Mouse (Mus musculus) intestine, postnatal 0 days (tissue): ENCODE data around the gene Vwa3a. TPM values are rescaled to one million over a fixed set of nuclear protein-coding genes. Genes with fewer than 3 reads are reported as not detected.
A peak's percentile ranks its signal among the peaks of the same experiment; 100 is the strongest.

Source experiments
- ATAC-seq: fragments of 200-750 bp; cut with Nextera tagmentation; 2 replicates; pipeline ENCODE4 v1.8.0; 2017; ENCODE audit warnings: mild to moderate bottlenecking, moderate TSS enrichment, moderate library complexity
- H3K27ac ChIP-seq: fragments of 300-500 bp; sonication (generic); 2 replicates; pipeline ENCODE4 v1.5.1; 2014; ENCODE audit warnings: mild to moderate bottlenecking, low read depth, low read length, moderate library complexity
- H3K27me3 ChIP-seq: fragments of 300-500 bp; sonication (generic); replicated peaks from 2 replicates; pipeline ENCODE4 v1.6.1; 2014; ENCODE audit warnings: low read length, mixed read lengths; ENCODE audit not compliant: control insufficient read depth, insufficient read depth
- H3K36me3 ChIP-seq: fragments of 300-500 bp; sonication (generic); 2 replicates; pipeline ENCODE4 v1.6.1; 2014; ENCODE audit warnings: mild to moderate bottlenecking, moderate library complexity; ENCODE audit not compliant: control insufficient read depth, insufficient read depth
- H3K4me1 ChIP-seq: fragments of 300-500 bp; sonication (generic); replicated peaks from 2 replicates; pipeline ENCODE4 v1.6.1; 2014; ENCODE audit warnings: antibody characterized with exemption, low read length, mixed read lengths; ENCODE audit not compliant: control insufficient read depth, insufficient read depth
- H3K4me2 ChIP-seq: fragments of 300-500 bp; sonication (generic); replicated peaks from 2 replicates; pipeline ENCODE4 v1.6.1; 2014; ENCODE audit warnings: low read depth, mild to moderate bottlenecking, moderate library complexity
- H3K4me3 ChIP-seq: fragments of 300-500 bp; sonication (generic); 2 replicates; pipeline ENCODE4 v1.5.1; 2014; ENCODE audit warnings: low read depth, low read length
- H3K9ac ChIP-seq: fragments of 300-500 bp; sonication (generic); 2 replicates; pipeline ENCODE4 v1.6.1; 2014; ENCODE audit warnings: mild to moderate bottlenecking, low read depth, low read length
- H3K9me3 ChIP-seq: fragments of 300-500 bp; sonication (generic); 2 replicates; pipeline ENCODE4 v1.6.1; 2016; ENCODE audit warnings: mixed run types; ENCODE audit not compliant: control insufficient read depth
- CTCF ChIP-seq: sonication (generic); IDR thresholded peaks from 2 replicates; pipeline ENCODE4 v1.5.1; 2016; ENCODE audit warnings: low read depth, mild to moderate bottlenecking, control low read depth, antibody characterized with exemption, moderate library complexity
- WGBS: fragments of 180-500 bp; shearing (Covaris S2); extraction: QIAGEN DNeasy Blood & Tissue Kit; methylation state at CpG from one replicate; pipeline ENCODE4 v1.1.7; 2014; 5-methylcytosine and 5-hydroxymethylcytosine counted together
- polyA plus RNA-seq: library from polyadenylated mRNA; unstranded; fragments of >200 nt; fragmentation: Nextera tagmentation; extraction: Ambion mirVana; gene quantifications from 2 replicates; pipeline ENCODE4 v1.2.1, GENCODE M21; 2015

Vwa3a gene
- polyA plus RNA-seq, 1 experiment from 2014 or later, result 0.25 TPM

GRCm38 (mm10) chr7:120843037-120843621, 104.0 kb downstream of the Vwa3a start:
- Histone ChIP-seq H3K27me3 (no peaks in the 10 kb centered on the region), H3K4me3 (peak overlapping the region; percentile 89), H3K4me2 (peak overlapping the region; percentile 93), H3K36me3 (peaks cover 9% of the 10 kb centered on the region; the same call in 1 of the 2 replicates), H3K4me1 (no peaks in the 10 kb centered on the region; the same call in 1 of the 2 replicates), H3K9ac (peak overlapping the region; percentile 77), H3K9me3 (no peaks in the 10 kb centered on the region), H3K27ac (peak overlapping the region; percentile 93)
- peak; percentile 53 for ATAC-seq
- no peak for TF ChIP-seq CTCF
- under 1% methylated on average over 40 of the region's 40 CpGs for WGBS

- Histone ChIP-seq H3K27ac (peak overlapping the region; percentile 93), H3K9me3 (no peaks in the 10 kb centered on the region), H3K4me1 (no peaks in the 10 kb centered on the region; the same call in 1 of the 2 replicates), H3K9ac (peak overlapping the region; percentile 77), H3K4me3 (peak overlapping the region; percentile 89), H3K27me3 (no peaks in the 10 kb centered on the region), H3K36me3 (peaks cover 9% of the 10 kb centered on the region; the same call in 1 of the 2 replicates), H3K4me2 (peak overlapping the region; percentile 93)
- 4% methylated on average over 16 of the region's 16 CpGs for WGBS
- no peak for ATAC-seq
- TF ChIP-seq CTCF, result no peak
These were observed 104.8 kb downstream of the Vwa3a start for GRCm38 (mm10) chr7:120843852-120844435.

- H3K4me1 ChIP-seq, result no peaks in the 10 kb centered on the region; the same call in 1 of the 2 replicates
- WGBS, result 27% methylated on average over 9 of the region's 9 CpGs
- peak overlapping the region; percentile 7; the same call in 1 of the 2 replicates for H3K27ac ChIP-seq
- peaks cover 9% of the 10 kb centered on the region; the same call in 1 of the 2 replicates for H3K36me3 ChIP-seq
- no peaks in the 10 kb centered on the region for H3K9me3 ChIP-seq
- peak overlapping the region; percentile 89 for H3K4me3 ChIP-seq
- H3K27me3 ChIP-seq, result no peaks in the 10 kb centered on the region
- TF ChIP-seq CTCF, result no peak
- H3K4me2 ChIP-seq, result peak overlapping the region; percentile 93
- 0 out of 2 replicates have a peak overlapping the region, but pooled peaks have one; percentile 77 for H3K9ac ChIP-seq
- ATAC-seq, result no peak
These were observed 105.6 kb downstream of the Vwa3a start for GRCm38 (mm10) chr7:120844689-120845088.

GRCm38 (mm10) chr7:120848831-120849512, 109.9 kb downstream of the Vwa3a start:
- Histone ChIP-seq H3K9ac (no peak overlapping the region), H3K36me3 (peaks cover 9% of the 10 kb centered on the region; the same call in 1 of the 2 replicates), H3K4me3 (no peak overlapping the region), H3K4me1 (peaks cover 10% of the 10 kb centered on the region; the same call in 1 of the 2 replicates), H3K27ac (peak overlapping the region; percentile 41; the same call in 1 of the 2 replicates), H3K4me2 (peak overlapping the region; percentile 24; the same call in 1 of the 2 replicates), H3K9me3 (no peaks in the 10 kb centered on the region), H3K27me3 (no peaks in the 10 kb centered on the region)
- 42% methylated on average over 3 of the region's 3 CpGs for WGBS
- no peak for TF ChIP-seq CTCF
- ATAC-seq, result peak; percentile 35

GRCm38 (mm10) chr7:120850165-120850564, 111.0 kb downstream of the Vwa3a start:
- H3K9ac ChIP-seq, result no peak overlapping the region
- no peak for ATAC-seq
- no peaks in the 10 kb centered on the region for H3K27me3 ChIP-seq
- no peak overlapping the region for H3K27ac ChIP-seq
- 81% methylated on average over 3 of the region's 3 CpGs for WGBS
- H3K4me1 ChIP-seq, result peaks cover 12% of the 10 kb centered on the region; the same call in 1 of the 2 replicates
- TF ChIP-seq CTCF, result no peak
- H3K4me2 ChIP-seq, result no peak overlapping the region
- H3K36me3 ChIP-seq, result peaks cover 9% of the 10 kb centered on the region; the same call in 1 of the 2 replicates
- H3K4me3 ChIP-seq, result no peak overlapping the region
- H3K9me3 ChIP-seq, result no peaks in the 10 kb centered on the region

Other genes with a start within 250 kb of the Vwa3a start
- gene Uqcrc2, start 104.1 kb upstream of the Vwa3a start, polyA plus RNA-seq, result 246 and 267 TPM in 2 replicates
- gene Pdzd9, start 69.0 kb upstream of the Vwa3a start, polyA plus RNA-seq, result 0.33 and 0.68 TPM in 2 replicates
- gene Mosmo, start 61.7 kb upstream of the Vwa3a start, polyA plus RNA-seq, result 7.0 and 7.4 TPM in 2 replicates
- not detected in 2 replicates for gene Gm5737, start 73.0 kb downstream of the Vwa3a start, polyA plus RNA-seq
- 14.1 and 14.2 TPM in 2 replicates for gene Eef2k, start 103.5 kb downstream of the Vwa3a start, polyA plus RNA-seq
- 18.3 and 19.6 TPM in 2 replicates for gene Polr3e, start 178.4 kb downstream of the Vwa3a start, polyA plus RNA-seq
- gene Cdr2, start 243.0 kb downstream of the Vwa3a start, polyA plus RNA-seq, result 119 and 124 TPM in 2 replicates
- 1.4 and 1.5 TPM in 2 replicates for gene Mfsd13b, start 243.2 kb downstream of the Vwa3a start, polyA plus RNA-seq